Mouse (Mus musculus) G1E (cell line): Measurements from ENCODE around the gene Pex10.

Experiments used
- CTCF ChIP-seq: IDR thresholded peaks from 2 replicates; pipeline ENCODE4 v1.5.1; 2012; ENCODE audit warnings: low read depth, low read length, inconsistent platforms, mixed read lengths
- GATA1 ChIP-seq: IDR thresholded peaks from 2 replicates; pipeline ENCODE4 v1.6.1; 2012; ENCODE audit warnings: borderline replicate concordance, low read length, inconsistent platforms, mixed read lengths
- GATA2 ChIP-seq: IDR thresholded peaks from 2 replicates; pipeline ENCODE4 v1.6.1; 2012; ENCODE audit warnings: low read depth, low read length, inconsistent platforms, borderline replicate concordance
- TAL1 ChIP-seq: conservative IDR thresholded peaks from 2 replicates; pipeline ENCODE4 v1.6.1; 2012; ENCODE audit warnings: low read depth, low read length, inconsistent platforms, mixed read lengths

DNA sequence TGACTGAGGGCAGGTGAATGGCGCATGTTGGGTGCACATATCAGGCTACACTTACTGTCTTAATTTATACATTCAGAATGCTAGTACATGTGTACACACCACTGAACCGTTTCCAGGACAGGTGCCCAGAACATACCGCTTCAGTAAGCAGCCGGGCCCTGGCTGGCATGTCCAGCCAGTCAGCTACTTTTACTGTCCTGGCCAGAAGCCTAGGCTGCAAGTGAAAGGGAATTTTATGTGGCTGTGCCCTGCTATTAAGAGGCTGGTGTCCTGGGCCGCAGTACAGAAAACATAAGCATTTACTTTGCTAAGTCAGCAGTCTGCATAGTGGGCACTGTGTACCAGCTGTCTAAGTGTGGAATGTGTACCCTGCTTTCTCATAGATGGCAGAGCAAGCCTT, 4.1 kb downstream of the Pex10 start:
- TF ChIP-seq CTCF, result no peak
- no peak for TF ChIP-seq GATA2
- TF ChIP-seq TAL1, result no peak
- TF ChIP-seq GATA1, result no peak
